Mouse (Mus musculus): ENCODE measurements around the gene Olfr1496.
"Not testable (repeated sequence)": the region's sequence is repeated elsewhere in the genome, so short reads cannot be mapped to it uniquely, and the experiment has no call there.

The Olfr1496 gene

DNA sequence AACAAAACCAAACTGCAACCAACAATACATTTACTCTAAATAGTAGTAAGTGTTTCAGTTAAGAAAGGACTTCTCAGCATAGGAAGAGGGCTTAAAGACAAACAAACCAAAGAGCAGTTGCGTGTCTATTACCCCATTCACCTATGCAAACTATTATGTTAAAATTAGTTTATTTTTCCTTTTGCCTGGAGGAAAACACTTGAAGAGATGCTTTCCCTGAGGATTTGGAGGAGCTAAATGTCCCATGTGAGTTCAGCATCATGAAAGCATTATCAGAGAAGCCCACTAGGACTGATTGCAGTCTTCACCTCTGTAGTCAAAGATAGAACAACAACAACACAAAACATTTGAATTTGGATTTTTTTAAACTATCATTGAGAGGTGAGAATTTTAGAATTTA lies at the start of gene Olfr1496:
Olfr1496 (plus strand) TSS at position 301 of the 400 bp plus-strand sequence.
- in situ Hi-C loops (cut with MboI, MseI): no loop called here

DNA sequence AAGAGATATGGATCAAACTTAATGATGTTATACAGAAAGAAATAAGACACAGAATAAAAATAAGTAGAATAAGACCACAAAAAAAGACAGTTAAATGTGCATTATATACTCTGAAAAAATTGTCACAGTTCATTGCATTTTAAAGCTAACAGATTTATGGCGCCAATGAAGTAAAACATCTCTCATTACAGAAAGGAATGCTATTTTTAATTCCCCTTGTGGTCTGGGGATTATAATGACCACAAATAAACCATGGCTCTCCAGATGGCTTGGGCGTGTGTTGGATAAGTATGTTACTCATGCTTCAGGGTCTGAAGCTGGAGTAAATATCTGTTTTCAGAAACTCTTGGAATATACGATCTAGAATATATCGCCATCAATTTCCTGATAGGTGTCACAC lies 38.2 kb upstream of the Olfr1496 start, which contains the start of gene Olfr1494:
Olfr1494 (plus strand) TSS at position 301 of the 400 bp plus-strand sequence.
- in situ Hi-C loops (cut with MboI, MseI): no loop called here

DNA sequence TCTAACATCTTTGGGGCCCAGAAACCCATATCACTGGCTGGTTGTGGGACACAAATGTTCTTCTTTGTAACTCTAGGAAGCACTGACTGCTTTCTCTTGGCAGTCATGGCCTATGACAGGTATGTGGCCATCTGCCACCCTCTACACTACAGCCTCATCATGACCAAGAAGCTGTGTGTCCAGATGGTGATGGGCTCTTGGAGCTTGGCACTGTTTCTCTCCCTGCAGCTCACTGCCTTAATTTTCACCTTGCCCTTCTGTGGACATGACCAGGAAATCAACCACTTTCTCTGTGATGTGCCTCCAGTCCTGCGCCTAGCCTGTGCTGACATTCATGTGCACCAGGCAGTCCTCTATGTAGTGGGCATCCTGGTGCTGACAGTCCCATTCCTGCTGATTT lies 28.3 kb upstream of the Olfr1496 start:
- in situ Hi-C loops (cut with MboI, MseI): no loop called here

DNA sequence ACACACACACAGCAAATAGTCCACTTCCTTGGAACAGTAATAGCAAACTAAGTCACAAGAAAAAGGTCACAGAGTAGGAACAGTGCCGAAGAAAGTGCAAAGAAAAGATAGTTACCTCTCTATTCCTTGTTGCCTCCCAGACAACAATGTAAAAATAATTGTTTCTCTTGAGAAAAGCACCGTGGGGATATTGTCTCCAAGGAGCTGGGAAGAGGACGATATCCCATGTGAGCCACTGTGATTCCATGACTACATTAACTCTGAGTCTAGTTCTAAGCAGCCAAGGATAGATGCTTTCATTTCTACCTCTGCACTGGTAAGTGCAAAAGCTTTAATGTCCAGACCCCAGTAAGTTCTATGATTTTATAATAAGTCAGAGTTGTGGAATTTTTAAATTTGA lies 13.4 kb upstream of the Olfr1496 start, which contains the start of gene Olfr1495:
Olfr1495 (plus strand) TSS at position 301 of the 400 bp plus-strand sequence.
- in situ Hi-C loops (cut with MboI, MseI): loop anchor here (5.0 kb wide), 1 partner anchor 82 kb away; no protein-coding TSS in a partner anchor

DNA sequence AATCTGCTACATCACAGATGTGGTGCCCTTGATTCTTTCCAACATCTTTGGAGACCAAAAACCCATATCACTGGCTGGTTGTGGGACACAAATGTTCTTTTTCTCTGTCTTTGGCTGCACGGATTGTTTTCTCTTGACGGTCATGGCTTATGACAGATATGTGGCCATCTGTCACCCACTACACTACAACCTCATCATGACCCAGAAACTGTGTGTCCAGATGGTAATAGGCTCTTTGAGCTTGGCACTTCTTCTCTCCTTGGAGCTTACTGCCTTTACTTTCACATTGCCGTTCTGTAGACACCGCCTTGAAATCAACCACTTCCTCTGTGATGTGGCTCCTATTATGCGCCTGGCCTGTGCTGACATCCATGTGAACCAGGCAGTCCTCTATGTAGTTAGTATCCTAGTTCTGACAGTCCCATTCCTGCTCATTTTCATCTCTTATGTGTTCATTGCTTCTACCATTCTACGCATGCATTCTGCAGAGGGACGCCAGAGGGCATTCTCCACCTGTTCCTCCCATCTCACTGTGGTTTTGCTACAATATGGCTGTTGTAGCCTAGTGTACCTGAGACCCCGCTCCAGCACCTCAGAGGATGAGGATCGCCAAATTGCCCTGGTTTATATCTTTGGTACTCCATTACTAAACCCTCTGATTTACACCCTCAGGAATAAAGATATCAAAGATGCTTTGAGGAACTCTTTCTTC lies 9.0 kb upstream of the Olfr1496 start:
- in situ Hi-C loops (cut with MboI, MseI): no loop called here

DNA sequence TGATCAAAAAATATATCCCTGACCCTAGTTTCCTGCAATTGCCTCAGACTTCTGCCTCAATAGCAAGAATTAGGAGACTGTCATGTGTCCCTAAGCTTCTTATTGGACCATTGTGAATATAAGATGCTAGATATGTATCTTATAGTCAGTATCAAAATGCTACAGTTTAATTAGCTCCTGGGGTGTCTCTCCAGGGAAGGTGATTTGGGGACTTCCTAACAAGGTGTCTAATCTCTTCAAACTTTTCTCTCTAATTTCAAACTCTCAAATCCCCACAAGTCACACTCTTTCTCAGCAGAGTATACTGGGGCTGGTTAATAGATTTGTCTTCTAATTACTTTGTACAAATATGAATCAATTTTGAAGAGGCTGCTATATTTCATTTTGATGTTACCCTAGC lies 20.4 kb downstream of the Olfr1496 start, which contains the start of gene Olfr1497:
Olfr1497 (minus strand) TSS at position 101 of the 400 bp plus-strand sequence.
- in situ Hi-C loops (cut with MboI, MseI): no loop called here

DNA sequence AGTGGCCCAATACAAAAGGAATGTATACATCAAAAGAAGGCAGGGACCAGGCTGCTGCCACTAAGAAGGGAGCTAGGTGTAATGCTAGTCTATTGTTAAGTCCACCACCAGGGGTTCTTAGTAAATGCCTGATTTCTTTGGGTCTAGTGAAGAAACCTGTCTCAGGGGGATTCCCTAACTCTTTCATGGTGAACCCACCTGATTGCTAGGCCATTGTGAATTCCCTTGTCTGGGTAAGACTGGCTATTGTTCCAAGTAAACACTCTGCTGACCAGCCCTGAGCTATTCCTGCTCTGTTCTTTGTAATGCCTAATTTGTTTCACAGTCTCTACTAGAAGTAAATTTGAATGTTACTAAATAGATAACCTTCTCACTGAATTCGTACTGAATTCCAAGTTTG lies 27.8 kb downstream of the Olfr1496 start:
- in situ Hi-C loops (cut with MboI, MseI): not testable (repeated sequence)

DNA sequence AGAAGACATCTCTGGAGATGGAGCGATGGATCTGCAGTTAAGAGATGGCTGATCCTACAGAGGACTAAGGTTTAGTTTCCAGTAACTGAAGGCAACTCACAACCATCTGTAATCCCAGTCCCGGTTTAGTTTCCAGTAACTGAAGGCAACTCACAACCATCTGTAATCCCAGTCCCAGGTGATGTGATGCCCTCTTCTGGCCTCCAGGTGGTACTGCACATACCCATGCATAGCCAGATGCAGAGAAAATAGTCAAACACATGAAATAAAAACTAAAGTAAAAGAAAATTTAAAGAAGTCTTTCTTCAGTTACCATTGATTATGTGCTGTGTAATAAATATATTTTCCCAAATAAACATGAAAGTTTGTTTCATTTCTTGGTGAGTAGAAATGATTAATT lies 35.1 kb downstream of the Olfr1496 start:
- in situ Hi-C loops (cut with MboI, MseI): no loop called here

DNA sequence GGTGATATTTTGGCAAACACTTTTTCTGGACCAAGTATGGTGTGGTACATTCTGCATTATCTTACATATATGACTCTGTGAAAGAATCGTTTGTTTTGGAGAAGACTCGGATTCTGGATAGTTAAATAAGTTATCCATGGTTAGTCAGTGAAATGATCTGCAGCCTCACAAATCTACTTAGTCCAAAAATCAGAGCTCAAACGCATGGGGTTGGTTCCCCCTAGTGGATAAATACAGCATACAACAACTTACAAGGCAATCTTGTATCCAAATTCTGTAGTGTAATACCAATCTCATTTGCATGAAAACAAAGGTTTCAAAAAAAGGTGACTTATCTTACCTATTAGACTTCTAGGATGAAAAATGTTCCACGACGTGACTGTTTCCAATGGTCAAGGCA lies 41.1 kb downstream of the Olfr1496 start:
- in situ Hi-C loops (cut with MboI, MseI): no loop called here

DNA sequence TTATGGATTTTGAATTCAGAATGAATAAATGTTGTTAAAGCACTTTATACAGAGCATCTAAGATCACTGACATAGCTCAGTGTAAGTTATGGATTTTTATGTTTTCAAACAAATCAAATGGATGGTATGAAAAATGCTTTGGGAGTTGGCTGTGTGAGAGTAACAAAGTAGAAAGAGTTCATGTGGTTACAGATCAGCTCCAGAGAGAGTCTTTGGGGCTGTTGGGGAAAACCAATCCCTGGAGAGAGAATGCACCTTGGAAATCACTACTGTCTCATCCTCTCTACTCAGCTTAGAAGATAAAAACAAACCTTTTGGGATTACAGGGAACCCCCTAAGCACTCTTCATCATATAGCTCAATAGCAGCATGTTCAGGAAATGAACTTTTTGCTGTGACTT lies 41.7 kb downstream of the Olfr1496 start, which contains the start of gene Olfr1499:
Olfr1499 (minus strand) TSS at position 101 of the 400 bp plus-strand sequence.
- in situ Hi-C loops (cut with MboI, MseI): no loop called here

DNA sequence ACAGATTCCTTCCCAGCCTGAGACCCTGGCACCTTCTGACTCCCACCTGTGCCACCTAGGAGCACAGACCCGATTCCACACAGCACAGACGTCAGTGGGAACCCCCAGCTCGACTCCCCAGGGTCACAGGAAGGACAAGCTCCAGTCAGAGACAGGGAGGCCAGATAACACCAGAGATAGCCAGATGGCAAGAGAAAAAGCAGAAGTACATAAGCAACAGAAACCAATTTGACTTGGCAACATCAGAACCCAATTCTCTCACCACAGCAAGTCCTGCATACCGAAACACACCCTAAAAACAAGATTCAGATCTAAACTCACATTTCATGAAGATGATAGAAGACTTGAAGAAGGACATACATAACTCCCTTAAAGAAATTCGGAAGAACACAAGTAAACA lies 43.2 kb downstream of the Olfr1496 start:
- in situ Hi-C loops (cut with MboI, MseI): no loop called here

DNA sequence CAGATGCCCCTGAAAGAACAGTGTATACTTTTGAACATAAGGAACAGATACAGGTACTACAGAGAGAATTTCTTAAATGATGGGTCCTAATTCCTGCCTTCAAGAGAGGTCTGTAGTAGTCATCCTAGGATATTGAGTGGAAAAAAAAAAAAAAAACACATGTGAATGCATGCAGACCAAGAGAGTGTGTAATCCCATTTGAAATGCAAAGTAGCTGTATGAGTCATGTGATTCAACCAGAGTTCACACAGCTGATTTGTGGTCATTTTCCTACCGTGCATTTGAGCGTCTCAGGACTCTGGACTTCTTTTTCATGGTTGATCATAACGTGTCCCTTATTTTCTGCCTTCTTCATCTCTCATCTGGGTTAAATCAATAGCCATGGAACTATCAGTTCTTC lies 50.8 kb downstream of the Olfr1496 start:
- in situ Hi-C loops (cut with MboI, MseI): no loop called here

DNA sequence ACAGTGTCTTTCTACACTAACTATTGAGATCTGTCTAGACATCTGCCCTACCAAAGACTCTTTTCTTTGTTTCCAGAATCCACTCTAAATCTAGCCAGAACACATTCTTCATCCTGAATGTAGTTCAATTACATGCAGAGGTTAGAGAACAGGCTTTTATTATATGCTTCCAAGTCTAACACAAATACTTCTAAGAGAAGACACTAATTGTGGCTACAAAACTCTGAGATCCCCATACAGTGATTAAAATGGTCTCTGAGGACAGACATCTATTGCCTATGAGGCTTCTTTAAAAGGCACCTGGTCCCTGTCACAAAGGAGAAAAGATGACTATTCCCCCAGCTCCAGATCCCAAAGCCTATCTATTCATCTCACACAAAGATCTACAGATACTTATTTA lies 52.7 kb downstream of the Olfr1496 start, which contains the start of gene Olfr1500:
Olfr1500 (minus strand) TSS at position 101 of the 400 bp plus-strand sequence.
- in situ Hi-C loops (cut with MboI, MseI): no loop called here

Data from T-helper 2 cell (primary cell).